Mouse (Mus musculus) embryonic facial prominence, embryonic 15.5 days (tissue): ENCODE results near the gene Kif19a. TPM values are rescaled to one million over a fixed set of nuclear protein-coding genes. Genes with fewer than 3 reads are reported as not detected.
A peak's percentile ranks its signal among the peaks of the same experiment; 100 is the strongest.

Experiments used
- ATAC-seq: fragments of 200-750 bp; cut with Nextera tagmentation; 2 replicates; pipeline ENCODE4 v1.8.0; 2017; ENCODE audit warnings: low read depth, moderate TSS enrichment; ENCODE audit not compliant: insufficient number of reproducible peaks, low FRiP score, low TSS enrichment
- H3K27ac ChIP-seq: fragments of 300-500 bp; sonication (generic); replicated peaks from 2 replicates; pipeline ENCODE4 v1.5.1; 2015; ENCODE audit warnings: mild to moderate bottlenecking, inconsistent platforms
- H3K27me3 ChIP-seq: fragments of 300-500 bp; sonication (generic); 2 replicates; pipeline ENCODE4 v1.6.1; 2015; ENCODE audit warnings: inconsistent platforms
- H3K36me3 ChIP-seq: fragments of 300-500 bp; sonication (generic); 2 replicates; pipeline ENCODE4 v1.6.1; 2015; ENCODE audit warnings: mild to moderate bottlenecking, inconsistent platforms
- H3K4me1 ChIP-seq: fragments of 300-500 bp; sonication (generic); 2 replicates; pipeline ENCODE4 v1.6.1; 2015; ENCODE audit warnings: inconsistent platforms
- H3K4me2 ChIP-seq: fragments of 300-500 bp; sonication (generic); replicated peaks from 2 replicates; pipeline ENCODE4 v1.6.1; 2015; ENCODE audit warnings: mild to moderate bottlenecking, inconsistent platforms
- H3K4me3 ChIP-seq: fragments of 300-500 bp; sonication (generic); replicated peaks from 2 replicates; pipeline ENCODE4 v1.5.1; 2015; ENCODE audit warnings: mild to moderate bottlenecking, inconsistent platforms
- H3K9ac ChIP-seq: fragments of 300-500 bp; sonication (generic); 2 replicates; pipeline ENCODE4 v1.6.1; 2015; ENCODE audit warnings: inconsistent platforms
- H3K9me3 ChIP-seq: fragments of 300-500 bp; sonication (generic); replicated peaks from 2 replicates; pipeline ENCODE4 v1.6.1; 2016; ENCODE audit warnings: inconsistent platforms
- WGBS: fragments of 180-500 bp; shearing (Covaris S2); methylation state at CpG from one replicate; pipeline ENCODE4 v1.1.7; 2015; 5-methylcytosine and 5-hydroxymethylcytosine counted together
- polyA plus RNA-seq: library from polyadenylated mRNA; unstranded; fragments of >200 nt; fragmentation: Nextera tagmentation; extraction: Ambion mirVana; gene quantifications from 2 replicates; pipeline ENCODE4 v1.2.1, GENCODE M21; 2015

The Kif19a gene
- polyA plus RNA-seq, 1 experiment from 2014 or later = 3.2 TPM

DNA sequence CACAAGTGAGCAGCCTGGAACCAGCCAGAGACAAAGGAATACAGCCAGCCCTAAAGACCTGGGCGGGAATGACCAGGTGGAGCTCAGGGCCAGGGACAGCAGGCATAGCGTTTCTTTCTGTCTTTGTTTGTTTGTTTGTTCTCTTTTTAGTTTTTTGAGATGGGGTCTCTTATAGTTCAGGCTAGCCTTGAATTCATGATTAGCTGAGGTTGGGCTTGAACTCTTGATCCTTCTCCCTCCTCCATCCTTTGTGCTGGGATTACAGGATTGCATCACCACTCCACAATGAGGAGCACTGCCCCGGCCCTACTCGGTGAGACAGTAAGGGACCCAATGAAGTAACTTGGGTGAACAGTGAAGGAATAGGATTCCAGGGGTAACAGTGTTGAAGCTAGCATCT lies 29.5 kb downstream of the Kif19a start:
- WGBS = 48% methylated on average over 4 of the region's 4 CpGs
- Histone ChIP-seq H3K4me1 (peaks cover 30% of the 10 kb centered on the region), H3K9ac (no peak overlapping the region), H3K27me3 (peaks cover 49% of the 10 kb centered on the region), H3K36me3 (no peaks in the 10 kb centered on the region), H3K9me3 (no peaks in the 10 kb centered on the region), H3K4me2 (no peak overlapping the region), H3K4me3 (no peak overlapping the region), H3K27ac (no peak overlapping the region)
- no peak for ATAC-seq

DNA sequence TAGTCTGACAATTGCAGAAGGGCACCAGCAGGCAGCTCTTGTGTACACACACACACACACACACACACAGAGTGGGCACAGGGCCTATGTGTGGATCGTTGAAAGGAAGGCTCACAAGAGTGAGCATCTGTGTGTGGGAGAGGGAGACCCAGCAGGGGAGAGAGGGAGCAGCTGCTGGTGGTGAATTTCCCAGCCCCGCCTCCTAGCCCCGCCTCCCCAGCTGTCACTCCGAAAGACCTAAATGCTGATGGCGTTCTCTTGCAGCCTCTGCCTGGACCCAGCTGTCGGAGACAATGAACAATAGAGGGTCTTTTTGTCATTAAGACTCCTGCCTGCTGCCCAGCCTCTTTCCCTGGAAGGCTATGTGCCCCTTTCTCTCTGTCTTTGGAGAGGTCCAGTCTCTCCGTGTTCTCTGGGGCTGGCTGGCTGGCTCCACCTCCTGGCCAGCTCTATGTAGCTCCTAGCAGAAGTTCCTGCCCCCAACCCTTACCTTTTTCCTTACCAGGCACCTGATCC lies 30.1 kb downstream of the Kif19a start:
- WGBS = 2% methylated on average over 7 of the region's 7 CpGs
- H3K27me3 ChIP-seq = peaks cover 43% of the 10 kb centered on the region
- peaks cover 30% of the 10 kb centered on the region for H3K4me1 ChIP-seq
- H3K4me3 ChIP-seq = peak overlapping the region; percentile 34
- no peaks in the 10 kb centered on the region for H3K9me3 ChIP-seq
- no peaks in the 10 kb centered on the region for H3K36me3 ChIP-seq
- peak overlapping the region; percentile 53 for H3K27ac ChIP-seq
- ATAC-seq = peak; percentile 77
- peak overlapping the region; percentile 56 for H3K4me2 ChIP-seq
- no peak overlapping the region for H3K9ac ChIP-seq

DNA sequence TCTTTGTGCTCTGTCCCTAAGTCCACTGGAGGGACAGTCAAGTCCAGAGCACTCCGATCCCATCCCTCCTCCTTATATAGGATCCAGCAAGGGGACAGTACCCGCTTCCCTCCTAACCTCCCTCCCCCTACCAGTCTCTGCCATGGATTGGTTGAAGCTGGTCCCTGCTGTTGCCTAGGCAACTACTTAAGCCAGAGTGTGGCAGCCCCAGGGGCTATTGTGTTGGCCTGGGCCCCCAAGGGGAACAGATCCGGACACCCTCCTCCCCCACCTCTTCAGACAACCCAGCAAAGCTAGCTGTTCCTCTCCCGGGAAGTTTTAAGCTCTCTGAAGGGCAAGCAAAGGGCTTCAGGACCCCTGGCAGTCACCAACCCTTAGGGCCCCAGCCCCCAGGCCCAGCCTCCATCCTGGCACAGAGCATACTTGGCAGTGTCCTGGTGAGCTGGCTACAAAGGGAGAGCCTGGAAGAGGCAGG lies 30.7 kb downstream of the Kif19a start, which contains the start of gene Btbd17:
Btbd17 (minus strand) TSS at position 98 of the 475 bp plus-strand sequence.
- no peaks in the 10 kb centered on the region for H3K36me3 ChIP-seq
- no peaks in the 10 kb centered on the region for H3K9me3 ChIP-seq
- H3K4me1 ChIP-seq = peaks cover 30% of the 10 kb centered on the region
- H3K4me3 ChIP-seq = peak within 1 kb of the TSS; percentile 34
- WGBS = 12% methylated on average over 4 of the region's 4 CpGs
- peak within 1 kb of the TSS; percentile 56 for H3K4me2 ChIP-seq
- peak within 1 kb of the TSS; percentile 53 for H3K27ac ChIP-seq
- peak; percentile 40; the same call in 1 of the 2 replicates for ATAC-seq
- peaks cover 37% of the 10 kb centered on the region for H3K27me3 ChIP-seq
- no peak within 1 kb of the TSS for H3K9ac ChIP-seq

DNA sequence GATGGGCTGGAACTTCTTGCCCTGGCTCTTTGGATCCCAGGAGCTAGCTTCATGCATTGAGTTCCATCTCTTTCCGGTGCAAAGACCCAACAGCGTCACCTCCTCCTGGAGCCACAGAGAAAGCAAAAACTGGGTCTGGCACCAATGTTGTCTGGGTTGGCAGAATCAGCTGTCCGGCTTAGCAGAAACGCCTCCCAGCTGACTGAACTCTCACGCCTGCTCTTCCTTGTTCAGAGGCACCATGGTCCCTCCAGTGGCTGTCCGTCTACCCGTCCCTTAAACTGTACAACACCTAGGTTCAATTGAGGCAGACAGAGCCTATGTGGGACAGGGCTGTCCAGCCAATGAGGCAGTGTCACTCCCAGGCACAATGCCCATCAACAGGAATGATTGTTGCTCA lies 32.0 kb downstream of the Kif19a start:
- ATAC-seq = no peak
- peaks cover 20% of the 10 kb centered on the region for H3K4me1 ChIP-seq
- H3K36me3 ChIP-seq = no peaks in the 10 kb centered on the region
- H3K4me3 ChIP-seq = no peak overlapping the region
- H3K9me3 ChIP-seq = no peaks in the 10 kb centered on the region
- no peak overlapping the region for H3K27ac ChIP-seq
- H3K9ac ChIP-seq = no peak overlapping the region
- H3K4me2 ChIP-seq = no peak overlapping the region
- peaks cover 24% of the 10 kb centered on the region for H3K27me3 ChIP-seq
- 89% methylated on average over 7 of the region's 7 CpGs for WGBS

DNA sequence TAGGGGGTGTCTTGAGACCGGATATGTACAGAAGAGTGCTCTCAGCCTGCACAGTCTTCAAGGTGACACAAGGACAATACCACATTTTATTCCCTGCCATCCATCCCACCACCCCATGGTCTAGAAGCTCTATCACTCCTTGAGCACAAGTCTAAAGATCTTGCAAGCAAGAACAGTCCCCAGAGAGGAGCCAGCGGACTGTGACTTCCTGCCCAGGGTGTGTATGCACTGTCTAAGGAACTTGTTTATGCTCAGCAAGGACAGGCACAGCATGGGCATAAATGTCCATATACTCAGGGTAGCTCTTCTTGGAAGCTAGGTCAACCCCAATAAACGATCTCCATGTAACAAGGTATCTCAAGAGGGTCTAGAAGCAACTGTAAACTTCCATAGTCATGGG lies 32.8 kb downstream of the Kif19a start:
- WGBS = 82% methylated on average over 3 of the region's 3 CpGs
- Histone ChIP-seq H3K36me3 (no peaks in the 10 kb centered on the region), H3K9ac (no peak overlapping the region), H3K27me3 (peaks cover 16% of the 10 kb centered on the region), H3K9me3 (no peaks in the 10 kb centered on the region), H3K4me3 (no peak overlapping the region), H3K4me1 (peaks cover 15% of the 10 kb centered on the region), H3K27ac (no peak overlapping the region), H3K4me2 (no peak overlapping the region)
- no peak for ATAC-seq

DNA sequence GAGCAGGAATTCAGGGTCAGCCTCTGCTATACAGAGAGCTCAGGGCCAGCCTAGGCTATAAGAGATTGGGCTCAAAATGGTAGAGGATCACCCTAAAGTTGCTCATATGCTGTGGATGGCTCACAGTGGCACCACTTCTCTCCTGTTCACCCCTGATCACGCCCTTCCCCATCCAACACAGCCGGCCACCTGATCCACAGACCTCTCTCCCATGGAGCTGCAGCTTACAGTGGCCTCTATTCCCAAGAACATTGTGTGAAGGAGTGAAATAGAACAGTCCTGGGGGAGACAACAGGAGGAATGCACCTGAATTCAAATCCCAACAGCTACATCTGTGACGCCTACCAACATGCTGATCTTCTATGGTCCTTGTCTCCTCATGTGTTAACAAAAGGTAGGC lies 33.4 kb downstream of the Kif19a start, which contains the start of gene Gpr142:
Gpr142 (plus strand) TSS at position 301 of the 400 bp plus-strand sequence.
- Histone ChIP-seq H3K27me3 (peaks cover 10% of the 10 kb centered on the region), H3K9me3 (no peaks in the 10 kb centered on the region), H3K27ac (no peak within 1 kb of the TSS), H3K9ac (no peak within 1 kb of the TSS), H3K4me2 (no peak within 1 kb of the TSS), H3K4me1 (peaks cover 15% of the 10 kb centered on the region), H3K36me3 (no peaks in the 10 kb centered on the region), H3K4me3 (no peak within 1 kb of the TSS)
- 91% methylated on average over 3 of the region's 3 CpGs for WGBS
- no peak for ATAC-seq

DNA sequence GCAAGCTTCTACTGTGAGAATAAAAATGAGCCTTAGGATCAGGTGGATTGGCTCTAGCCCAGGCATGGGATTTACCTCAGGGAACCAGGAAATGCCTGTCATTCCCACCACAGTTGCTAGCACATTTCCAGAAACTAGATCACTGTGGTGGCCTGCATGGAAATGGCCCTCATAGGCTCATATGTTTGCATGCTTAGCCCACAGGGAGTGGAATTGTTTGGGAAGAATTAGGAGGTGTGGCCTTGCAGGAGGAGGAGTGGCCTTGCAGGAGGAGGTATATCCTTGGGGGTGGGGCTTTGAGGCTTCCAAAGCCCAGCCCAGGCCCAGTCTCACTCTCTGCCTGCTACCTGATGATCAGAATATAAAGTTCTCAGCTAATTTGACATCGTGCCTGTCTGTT lies 36.7 kb downstream of the Kif19a start:
- no peaks in the 10 kb centered on the region for H3K4me1 ChIP-seq
- ATAC-seq = no peak
- 84% methylated on average over 1 of the region's 1 CpGs for WGBS
- H3K4me2 ChIP-seq = no peak overlapping the region
- no peaks in the 10 kb centered on the region for H3K36me3 ChIP-seq
- no peak overlapping the region for H3K9ac ChIP-seq
- H3K9me3 ChIP-seq = no peaks in the 10 kb centered on the region
- no peak overlapping the region for H3K4me3 ChIP-seq
- no peak overlapping the region for H3K27ac ChIP-seq
- H3K27me3 ChIP-seq = no peaks in the 10 kb centered on the region

DNA sequence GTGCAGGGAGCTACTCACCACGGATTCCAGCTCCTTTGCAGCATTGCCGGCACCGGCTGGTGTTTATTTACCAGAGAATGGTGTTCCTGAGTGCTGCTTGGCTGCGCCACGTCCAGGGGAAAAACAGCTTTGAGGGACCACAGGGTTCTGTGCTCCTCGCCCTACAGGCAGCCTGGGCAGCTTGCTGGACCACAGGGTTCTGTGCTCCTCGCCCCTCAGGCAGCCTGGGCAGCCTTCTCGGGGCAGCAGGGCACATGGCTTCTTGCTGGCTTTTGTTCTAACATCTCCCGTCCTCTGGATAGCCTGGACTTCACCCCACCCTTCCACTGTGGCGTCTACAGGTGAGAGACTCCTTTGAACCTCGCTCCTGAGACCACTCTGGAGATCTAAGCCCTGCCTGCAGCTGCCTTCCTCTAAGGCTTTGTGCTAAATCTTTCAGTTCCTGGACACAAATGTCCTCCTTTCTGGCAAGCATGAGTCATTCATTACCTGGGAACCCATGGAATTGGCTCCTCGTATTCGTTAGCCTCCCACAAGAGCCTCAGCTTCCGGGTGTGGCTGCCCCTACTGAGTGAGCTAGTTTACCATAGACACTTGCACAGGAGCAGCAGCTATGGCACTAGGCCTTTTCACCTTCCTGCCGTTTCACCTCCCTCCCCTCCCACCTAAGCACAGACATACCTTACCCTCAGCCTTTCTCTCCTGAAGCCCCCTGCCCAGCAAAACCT lies 37.5 kb downstream of the Kif19a start:
- H3K4me2 ChIP-seq = no peak overlapping the region
- no peak overlapping the region for H3K4me3 ChIP-seq
- H3K27me3 ChIP-seq = no peaks in the 10 kb centered on the region
- no peaks in the 10 kb centered on the region for H3K36me3 ChIP-seq
- no peak overlapping the region for H3K27ac ChIP-seq
- H3K4me1 ChIP-seq = peaks cover 3% of the 10 kb centered on the region; the same call in 1 of the 2 replicates
- no peak overlapping the region for H3K9ac ChIP-seq
- 60% methylated on average over 15 of the region's 15 CpGs for WGBS
- no peak for ATAC-seq
- H3K9me3 ChIP-seq = no peaks in the 10 kb centered on the region

DNA sequence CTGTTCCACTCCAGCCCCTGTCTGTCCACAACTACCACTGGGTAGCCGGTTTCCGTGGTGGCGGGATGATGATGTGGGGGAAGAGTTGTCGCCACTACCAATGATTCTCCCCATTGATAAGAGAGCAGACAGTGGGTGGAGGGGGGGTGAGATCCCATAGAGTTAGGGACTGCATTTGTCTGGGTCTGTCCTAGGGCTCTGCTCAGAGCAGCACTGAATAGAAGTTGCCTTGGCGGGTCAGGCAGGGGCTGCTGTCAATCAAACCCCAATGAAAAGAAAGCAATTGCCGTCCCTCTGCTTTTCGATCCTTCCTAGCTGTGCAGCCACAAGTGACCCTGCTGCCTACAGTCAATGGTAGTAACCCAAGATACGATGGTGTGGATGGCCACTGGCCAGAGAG lies 38.8 kb downstream of the Kif19a start:
- peaks cover 5% of the 10 kb centered on the region; the same call in 1 of the 2 replicates for H3K4me1 ChIP-seq
- no peaks in the 10 kb centered on the region for H3K9me3 ChIP-seq
- H3K4me2 ChIP-seq = no peak overlapping the region
- H3K27ac ChIP-seq = no peak overlapping the region
- ATAC-seq = no peak
- WGBS = 39% methylated on average over 8 of the region's 8 CpGs
- no peaks in the 10 kb centered on the region for H3K27me3 ChIP-seq
- no peak overlapping the region for H3K9ac ChIP-seq
- no peak overlapping the region for H3K4me3 ChIP-seq
- no peaks in the 10 kb centered on the region for H3K36me3 ChIP-seq

DNA sequence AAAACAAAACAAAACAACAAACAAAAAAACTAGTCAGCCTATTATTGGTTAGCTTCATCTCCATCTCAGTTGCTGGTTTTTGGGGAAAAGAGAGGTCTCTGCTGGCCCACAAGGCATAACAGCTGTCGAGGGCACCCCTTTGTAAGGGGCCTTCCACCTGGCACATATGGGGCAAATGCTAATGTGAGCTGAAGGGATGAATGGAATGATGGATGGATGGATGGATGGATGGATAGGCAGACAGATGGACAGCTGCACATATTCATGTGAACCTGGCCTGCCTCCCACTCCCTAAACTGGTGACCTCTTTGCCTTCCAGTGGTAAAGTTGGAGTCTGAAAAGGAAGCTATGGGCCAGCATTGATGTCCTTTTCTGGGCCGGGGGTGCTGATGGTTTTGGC lies 41.8 kb downstream of the Kif19a start:
- no peaks in the 10 kb centered on the region for H3K9me3 ChIP-seq
- peaks cover 8% of the 10 kb centered on the region; the same call in 1 of the 2 replicates for H3K4me1 ChIP-seq
- ATAC-seq = no peak
- no peak overlapping the region for H3K4me3 ChIP-seq
- no peaks in the 10 kb centered on the region for H3K27me3 ChIP-seq
- no peak overlapping the region for H3K27ac ChIP-seq
- 69% methylated on average over 2 of the region's 2 CpGs for WGBS
- H3K9ac ChIP-seq = no peak overlapping the region
- H3K36me3 ChIP-seq = no peaks in the 10 kb centered on the region
- H3K4me2 ChIP-seq = no peak overlapping the region

DNA sequence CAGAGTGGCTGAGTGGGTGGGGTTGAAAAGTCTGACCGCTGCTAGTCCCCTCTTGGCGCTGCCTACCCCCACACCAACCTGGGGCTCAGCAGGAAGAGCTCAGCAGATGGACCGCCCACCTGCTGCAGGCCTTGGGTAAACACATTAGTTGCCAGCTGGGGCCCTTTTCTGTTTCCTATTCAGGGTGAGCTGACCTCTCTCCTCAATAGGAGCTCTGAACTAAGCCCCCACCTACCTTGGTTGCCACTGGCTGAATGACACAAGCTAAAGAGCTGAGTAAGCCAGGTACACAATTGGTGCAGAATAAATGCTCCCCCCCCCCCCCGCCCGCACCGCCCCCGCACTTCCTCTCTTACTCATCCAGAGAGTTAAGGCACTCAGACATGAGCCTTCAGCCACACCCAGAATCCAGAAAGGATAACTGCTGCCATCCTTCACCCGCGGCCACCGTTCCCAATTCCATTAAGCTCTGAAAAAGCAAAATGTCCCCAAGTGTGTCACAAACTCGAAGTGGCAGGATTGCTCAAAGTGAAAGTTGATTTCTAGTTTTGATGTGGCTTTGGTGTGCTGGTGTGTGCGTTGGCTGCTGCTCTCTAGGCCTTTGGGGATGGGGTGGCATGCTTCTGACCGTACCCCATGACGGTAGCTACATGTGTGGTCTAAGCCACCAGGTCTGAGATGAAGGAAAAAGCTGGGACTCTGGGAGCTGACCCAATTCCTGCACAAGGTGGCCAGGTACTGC lies 42.7 kb downstream of the Kif19a start:
- Histone ChIP-seq H3K27me3 (no peaks in the 10 kb centered on the region), H3K36me3 (no peaks in the 10 kb centered on the region), H3K9ac (no peak overlapping the region), H3K27ac (no peak overlapping the region), H3K4me3 (no peak overlapping the region), H3K4me2 (no peak overlapping the region), H3K4me1 (peaks cover 10% of the 10 kb centered on the region; the same call in 1 of the 2 replicates), H3K9me3 (no peaks in the 10 kb centered on the region)
- WGBS = 28% methylated on average over 14 of the region's 14 CpGs
- no peak; the same call in 1 of the 2 replicates for ATAC-seq
